Mouse (Mus musculus) intestine, postnatal 0 days (tissue): ENCODE results near the gene Znhit3. TPM values are rescaled to one million over a fixed set of nuclear protein-coding genes. Genes with fewer than 3 reads are reported as not detected.

Experiments used
- ATAC-seq: fragments of 200-750 bp; cut with Nextera tagmentation; 2 replicates; pipeline ENCODE4 v1.8.0; 2017; ENCODE audit warnings: mild to moderate bottlenecking, moderate TSS enrichment, moderate library complexity
- H3K27ac ChIP-seq: fragments of 300-500 bp; sonication (generic); 2 replicates; pipeline ENCODE4 v1.5.1; 2014; ENCODE audit warnings: mild to moderate bottlenecking, low read depth, low read length, moderate library complexity
- H3K27me3 ChIP-seq: fragments of 300-500 bp; sonication (generic); replicated peaks from 2 replicates; pipeline ENCODE4 v1.6.1; 2014; ENCODE audit warnings: low read length, mixed read lengths; ENCODE audit not compliant: control insufficient read depth, insufficient read depth
- H3K36me3 ChIP-seq: fragments of 300-500 bp; sonication (generic); 2 replicates; pipeline ENCODE4 v1.6.1; 2014; ENCODE audit warnings: mild to moderate bottlenecking, moderate library complexity; ENCODE audit not compliant: control insufficient read depth, insufficient read depth
- H3K4me1 ChIP-seq: fragments of 300-500 bp; sonication (generic); replicated peaks from 2 replicates; pipeline ENCODE4 v1.6.1; 2014; ENCODE audit warnings: antibody characterized with exemption, low read length, mixed read lengths; ENCODE audit not compliant: control insufficient read depth, insufficient read depth
- H3K4me2 ChIP-seq: fragments of 300-500 bp; sonication (generic); replicated peaks from 2 replicates; pipeline ENCODE4 v1.6.1; 2014; ENCODE audit warnings: low read depth, mild to moderate bottlenecking, moderate library complexity
- H3K4me3 ChIP-seq: fragments of 300-500 bp; sonication (generic); 2 replicates; pipeline ENCODE4 v1.5.1; 2014; ENCODE audit warnings: low read depth, low read length
- H3K9ac ChIP-seq: fragments of 300-500 bp; sonication (generic); 2 replicates; pipeline ENCODE4 v1.6.1; 2014; ENCODE audit warnings: mild to moderate bottlenecking, low read depth, low read length
- H3K9me3 ChIP-seq: fragments of 300-500 bp; sonication (generic); 2 replicates; pipeline ENCODE4 v1.6.1; 2016; ENCODE audit warnings: mixed run types; ENCODE audit not compliant: control insufficient read depth
- CTCF ChIP-seq: sonication (generic); IDR thresholded peaks from 2 replicates; pipeline ENCODE4 v1.5.1; 2016; ENCODE audit warnings: low read depth, mild to moderate bottlenecking, control low read depth, antibody characterized with exemption, moderate library complexity
- WGBS: fragments of 180-500 bp; shearing (Covaris S2); extraction: QIAGEN DNeasy Blood & Tissue Kit; methylation state at CpG from one replicate; pipeline ENCODE4 v1.1.7; 2014; 5-methylcytosine and 5-hydroxymethylcytosine counted together
- polyA plus RNA-seq: library from polyadenylated mRNA; unstranded; fragments of >200 nt; fragmentation: Nextera tagmentation; extraction: Ambion mirVana; gene quantifications from 2 replicates; pipeline ENCODE4 v1.2.1, GENCODE M21; 2015

Gene Znhit3
- polyA plus RNA-seq, 1 experiment from 2014 or later = 22.6 TPM

GRCm38 (mm10) chr11:84907081-84907480, 9.1 kb downstream of the Znhit3 start:
- no peak for TF ChIP-seq CTCF
- no peak for ATAC-seq
- H3K9ac ChIP-seq = no peak overlapping the region
- H3K4me1 ChIP-seq = no peaks in the 10 kb centered on the region
- no peak overlapping the region for H3K27ac ChIP-seq
- H3K27me3 ChIP-seq = no peaks in the 10 kb centered on the region
- no peak overlapping the region for H3K4me3 ChIP-seq
- H3K36me3 ChIP-seq = peaks cover 82% of the 10 kb centered on the region
- no peak overlapping the region for H3K4me2 ChIP-seq
- 68% methylated on average over 3 of the region's 3 CpGs for WGBS
- H3K9me3 ChIP-seq = no peaks in the 10 kb centered on the region

DNA sequence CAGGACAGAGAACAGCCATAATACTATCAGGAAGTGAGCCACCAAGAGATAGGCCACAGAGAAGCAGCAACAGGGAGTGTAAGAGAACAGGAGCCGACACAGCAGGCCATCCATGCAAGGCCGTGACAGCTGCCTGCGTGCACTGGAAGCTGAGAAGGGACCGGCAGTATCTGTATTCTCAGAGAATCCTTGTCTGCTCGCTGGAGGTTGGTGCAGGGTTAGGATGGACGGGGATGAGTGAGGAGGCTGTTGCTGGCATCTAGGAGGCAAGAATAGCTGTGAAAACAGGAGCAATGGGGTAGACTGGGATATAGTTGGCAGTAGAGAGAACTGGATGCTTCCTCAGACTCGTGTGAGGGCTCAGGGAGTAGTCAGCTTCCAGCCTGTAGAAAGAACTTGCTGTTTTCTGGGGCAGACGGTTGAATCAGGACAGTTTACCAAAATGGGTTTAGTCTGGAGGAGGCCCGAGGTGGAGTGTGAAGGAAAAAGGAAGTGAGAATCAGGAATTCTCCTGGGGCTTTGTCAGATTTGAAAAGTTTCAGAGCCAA, 11.5 kb downstream of the Znhit3 start:
- 84% methylated on average over 9 of the region's 9 CpGs for WGBS

DNA sequence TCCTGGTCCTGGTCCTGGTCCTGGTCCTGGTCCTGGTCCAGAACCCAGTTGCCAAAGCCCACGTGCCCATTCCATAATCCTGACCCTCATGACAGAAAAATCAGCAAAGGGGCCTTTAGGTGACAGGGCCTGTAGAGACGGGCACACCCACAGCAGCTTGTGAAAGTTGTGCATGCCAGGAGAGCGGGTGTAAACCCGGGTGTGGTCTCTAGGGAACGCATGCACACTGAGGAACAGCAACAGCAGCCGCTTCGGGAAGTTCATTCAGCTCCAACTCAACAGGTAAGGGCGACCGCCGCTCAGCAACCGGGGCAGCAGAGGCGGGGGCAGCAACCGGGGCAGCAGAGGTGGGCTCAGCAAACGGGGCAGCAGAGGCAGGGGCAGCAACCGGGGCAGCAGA, 23.1 kb downstream of the Znhit3 start:
- WGBS = 71% methylated on average over 14 of the region's 15 CpGs
- H3K4me1 ChIP-seq = no peaks in the 10 kb centered on the region
- H3K27ac ChIP-seq = no peak overlapping the region
- no peak for ATAC-seq
- no peak for TF ChIP-seq CTCF
- no peaks in the 10 kb centered on the region for H3K27me3 ChIP-seq
- no peak overlapping the region for H3K9ac ChIP-seq
- no peak overlapping the region for H3K4me2 ChIP-seq
- H3K36me3 ChIP-seq = peaks cover 45% of the 10 kb centered on the region
- H3K4me3 ChIP-seq = no peak overlapping the region
- no peaks in the 10 kb centered on the region for H3K9me3 ChIP-seq

More for the DNA sequence above, 11.5 kb downstream of the Znhit3 start:
- Histone ChIP-seq H3K4me1 (no peaks in the 10 kb centered on the region), H3K9ac (no peak overlapping the region), H3K4me2 (no peak overlapping the region), H3K4me3 (no peak overlapping the region), H3K9me3 (no peaks in the 10 kb centered on the region), H3K27me3 (no peaks in the 10 kb centered on the region), H3K36me3 (peaks cover 85% of the 10 kb centered on the region), H3K27ac (no peak overlapping the region)
- ATAC-seq = no peak
- TF ChIP-seq CTCF = no peak

DNA sequence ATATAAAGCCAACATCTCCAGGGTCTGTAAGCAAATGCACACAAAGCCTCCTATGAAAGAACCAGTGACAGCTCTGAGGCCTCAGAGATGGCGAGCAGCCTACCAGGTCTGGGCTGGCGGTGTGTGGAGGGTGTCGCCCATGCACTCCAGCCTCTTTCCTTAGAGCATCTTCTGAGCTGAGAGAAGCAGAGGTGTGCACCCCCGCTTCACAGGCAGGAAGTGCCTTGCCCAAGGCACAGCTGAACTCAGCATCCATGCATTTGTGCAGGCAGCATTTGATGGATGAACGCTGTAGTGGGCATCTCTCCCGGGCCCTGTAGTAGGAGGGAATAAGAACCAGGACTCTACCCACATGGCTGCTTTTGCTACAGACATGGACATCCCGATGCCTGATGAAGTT, 24.5 kb downstream of the Znhit3 start:
- WGBS = 93% methylated on average over 7 of the region's 7 CpGs
- no peak overlapping the region for H3K4me2 ChIP-seq
- no peak overlapping the region for H3K27ac ChIP-seq
- H3K9ac ChIP-seq = no peak overlapping the region
- no peak for ATAC-seq
- no peaks in the 10 kb centered on the region for H3K4me1 ChIP-seq
- H3K27me3 ChIP-seq = no peaks in the 10 kb centered on the region
- no peak overlapping the region for H3K4me3 ChIP-seq
- peaks cover 37% of the 10 kb centered on the region for H3K36me3 ChIP-seq
- TF ChIP-seq CTCF = no peak
- H3K9me3 ChIP-seq = no peaks in the 10 kb centered on the region

- Histone ChIP-seq H3K27ac (no peak overlapping the region), H3K36me3 (peaks cover 33% of the 10 kb centered on the region), H3K9me3 (no peaks in the 10 kb centered on the region), H3K4me2 (no peak overlapping the region), H3K9ac (no peak overlapping the region), H3K4me1 (no peaks in the 10 kb centered on the region), H3K27me3 (no peaks in the 10 kb centered on the region), H3K4me3 (no peak overlapping the region)
- WGBS = 41% methylated on average over 2 of the region's 2 CpGs
- no peak for TF ChIP-seq CTCF
- ATAC-seq = no peak
Measured at GRCm38 (mm10) chr11:84889492-84889891, 26.7 kb downstream of the Znhit3 start.

DNA sequence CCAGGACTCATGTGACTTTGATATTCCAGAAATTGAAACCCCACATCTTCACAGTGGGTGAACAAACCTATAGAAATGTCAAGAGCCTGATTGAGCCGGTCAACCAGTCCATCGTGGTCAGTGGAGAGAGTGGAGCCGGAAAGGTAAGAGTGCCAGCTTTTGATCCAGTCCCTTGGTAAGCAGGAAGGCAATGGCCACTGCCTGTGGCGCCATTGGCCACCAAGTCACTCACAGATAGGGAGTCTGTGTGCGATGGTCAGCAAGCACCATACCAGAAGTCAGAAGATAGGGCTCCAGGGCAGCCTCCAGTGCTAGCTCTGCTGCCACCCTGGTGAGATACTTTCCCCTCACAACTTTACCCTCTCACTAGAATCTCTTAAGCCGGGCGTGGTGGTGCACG, 28.1 kb downstream of the Znhit3 start:
- Histone ChIP-seq H3K36me3 (peaks cover 40% of the 10 kb centered on the region), H3K27ac (no peak overlapping the region), H3K9ac (no peak overlapping the region), H3K4me1 (no peaks in the 10 kb centered on the region), H3K4me3 (no peak overlapping the region), H3K4me2 (no peak overlapping the region), H3K9me3 (no peaks in the 10 kb centered on the region), H3K27me3 (no peaks in the 10 kb centered on the region)
- no peak for ATAC-seq
- WGBS = 97% methylated on average over 8 of the region's 8 CpGs
- TF ChIP-seq CTCF = no peak
